Mouse (Mus musculus) liver, embryonic 16.5 days (tissue): ENCODE data around the gene Etl4. TPM values are rescaled to one million over a fixed set of nuclear protein-coding genes. Genes with fewer than 3 reads are reported as not detected.

ENCODE experiments used
- ATAC-seq: fragments of 200-750 bp; cut with Nextera tagmentation; 2 replicates; pipeline ENCODE4 v1.8.0; 2017; ENCODE audit warnings: low read depth, mild to moderate bottlenecking, moderate number of reproducible peaks, moderate library complexity
- H3K27ac ChIP-seq: fragments of 300-500 bp; sonication (generic); 2 replicates; pipeline ENCODE4 v1.5.1; 2014; ENCODE audit warnings: mild to moderate bottlenecking, low read length
- H3K27me3 ChIP-seq: fragments of 300-500 bp; sonication (generic); 2 replicates; pipeline ENCODE4 v1.6.1; 2014; ENCODE audit warnings: low read depth, low read length, mixed read lengths; ENCODE audit not compliant: control insufficient read depth, insufficient read depth
- H3K36me3 ChIP-seq: fragments of 300-500 bp; sonication (generic); 2 replicates; pipeline ENCODE4 v1.6.1; 2014; ENCODE audit warnings: mild to moderate bottlenecking; ENCODE audit not compliant: control insufficient read depth, insufficient read depth
- H3K4me1 ChIP-seq: fragments of 300-500 bp; sonication (generic); 2 replicates; pipeline ENCODE4 v1.6.1; 2014; ENCODE audit warnings: low read depth, low read length, mixed read lengths; ENCODE audit not compliant: control insufficient read depth
- H3K4me2 ChIP-seq: fragments of 300-500 bp; sonication (generic); 2 replicates; pipeline ENCODE4 v1.6.1; 2014; ENCODE audit warnings: low read depth, low read length, mixed read lengths
- H3K4me3 ChIP-seq: fragments of 300-500 bp; sonication (generic); 2 replicates; pipeline ENCODE4 v1.5.1; 2014; ENCODE audit warnings: low read depth, mild to moderate bottlenecking, low read length
- H3K9ac ChIP-seq: fragments of 300-500 bp; sonication (generic); 2 replicates; pipeline ENCODE4 v1.6.1; 2014; ENCODE audit warnings: low read depth, low read length
- H3K9me3 ChIP-seq: fragments of 300-500 bp; sonication (generic); replicated peaks from 2 replicates; pipeline ENCODE4 v1.6.1; 2016; ENCODE audit warnings: low read length; ENCODE audit not compliant: control insufficient read depth
- WGBS: fragments of 180-500 bp; shearing (Covaris S2); extraction: QIAGEN DNeasy Blood & Tissue Kit; methylation state at CpG from one replicate; pipeline ENCODE4 v1.1.7; 2014; ENCODE audit not compliant: insufficient replicate concordance; 5-methylcytosine and 5-hydroxymethylcytosine counted together
- polyA plus RNA-seq: library from polyadenylated mRNA; unstranded; fragments of >200 nt; fragmentation: Nextera tagmentation; extraction: Ambion mirVana; gene quantifications from 2 replicates; pipeline ENCODE4 v1.2.1, GENCODE M21; 2015

Gene Etl4
- polyA plus RNA-seq, 1 experiment from 2014 or later: 3.4 TPM

DNA sequence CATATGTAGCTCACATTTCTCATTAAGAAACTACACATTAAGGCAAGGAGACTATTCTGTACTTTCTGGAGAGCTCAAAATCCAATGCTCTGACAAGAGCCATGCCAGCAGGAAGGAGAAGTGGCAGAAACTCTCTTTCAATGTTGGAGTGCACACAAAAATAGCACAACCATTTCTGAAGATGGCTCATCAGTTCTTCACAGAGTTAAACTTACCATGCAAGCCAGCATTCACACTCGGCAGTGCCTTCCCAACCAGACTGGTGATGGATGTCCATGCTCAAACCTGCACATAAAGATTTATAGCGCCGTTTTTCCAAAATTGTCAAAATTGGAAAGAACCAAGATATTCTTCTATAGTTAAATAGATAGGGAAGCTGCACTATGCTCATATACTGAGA lies 392.9 kb downstream of the Etl4 start:
- no peak overlapping the region for H3K4me3 ChIP-seq
- H3K36me3 ChIP-seq: no peaks in the 10 kb centered on the region
- H3K4me2 ChIP-seq: no peak overlapping the region
- H3K4me1 ChIP-seq: no peaks in the 10 kb centered on the region
- WGBS: 63% methylated on average over 3 of the region's 3 CpGs
- no peaks in the 10 kb centered on the region for H3K27me3 ChIP-seq
- no peak overlapping the region for H3K27ac ChIP-seq
- no peak for ATAC-seq
- no peaks in the 10 kb centered on the region for H3K9me3 ChIP-seq
- no peak overlapping the region for H3K9ac ChIP-seq

DNA sequence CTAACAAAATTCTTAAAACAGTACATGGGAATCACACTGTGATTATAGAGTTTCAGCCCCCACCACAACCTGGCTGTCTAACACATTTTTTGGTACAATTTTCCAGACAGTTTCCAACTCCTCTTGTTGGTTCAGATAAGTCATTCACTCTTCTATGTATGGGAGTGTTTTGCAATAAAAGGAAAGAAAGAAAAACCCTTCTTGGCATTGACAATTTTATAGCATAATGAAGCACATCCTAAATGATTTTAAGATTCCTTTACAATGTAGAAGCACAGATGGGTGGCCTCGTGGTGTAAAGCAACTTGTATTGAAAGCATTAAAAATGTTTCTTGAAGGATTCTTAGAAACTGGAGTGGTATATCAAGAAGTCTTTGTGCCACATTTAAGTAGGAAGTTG lies 415.4 kb downstream of the Etl4 start:
- H3K9ac ChIP-seq: no peak overlapping the region
- no peak for ATAC-seq
- H3K27me3 ChIP-seq: no peaks in the 10 kb centered on the region
- H3K4me1 ChIP-seq: no peaks in the 10 kb centered on the region
- H3K4me3 ChIP-seq: no peak overlapping the region
- no peaks in the 10 kb centered on the region for H3K9me3 ChIP-seq
- H3K4me2 ChIP-seq: no peak overlapping the region
- 23% methylated on average over 1 of the region's 1 CpGs for WGBS
- H3K36me3 ChIP-seq: no peaks in the 10 kb centered on the region
- H3K27ac ChIP-seq: no peak overlapping the region

DNA sequence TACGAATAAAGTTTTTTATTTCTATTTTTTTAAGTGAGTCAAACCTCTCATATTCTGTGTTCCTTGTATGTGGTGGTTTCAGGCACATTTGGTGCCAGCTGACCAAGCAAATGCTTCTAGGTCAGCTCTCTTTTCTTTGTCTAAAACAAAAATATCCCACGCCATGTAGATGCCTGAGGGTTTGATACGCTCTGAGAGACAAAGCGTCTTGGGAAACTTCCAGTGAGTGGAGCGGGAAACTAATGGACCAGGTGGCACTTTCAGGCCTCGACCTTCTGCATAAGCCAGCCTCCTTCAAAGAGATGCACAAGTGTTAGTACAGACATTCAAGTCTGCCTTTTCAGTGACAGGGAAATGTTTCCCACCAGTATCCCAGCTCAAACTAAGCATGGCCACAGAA lies 426.6 kb downstream of the Etl4 start:
- Histone ChIP-seq H3K9ac (no peak overlapping the region), H3K4me2 (no peak overlapping the region), H3K27ac (no peak overlapping the region), H3K27me3 (no peaks in the 10 kb centered on the region), H3K36me3 (no peaks in the 10 kb centered on the region), H3K4me1 (no peaks in the 10 kb centered on the region), H3K4me3 (no peak overlapping the region), H3K9me3 (no peaks in the 10 kb centered on the region)
- 68% methylated on average over 6 of the region's 6 CpGs for WGBS
- ATAC-seq: no peak

DNA sequence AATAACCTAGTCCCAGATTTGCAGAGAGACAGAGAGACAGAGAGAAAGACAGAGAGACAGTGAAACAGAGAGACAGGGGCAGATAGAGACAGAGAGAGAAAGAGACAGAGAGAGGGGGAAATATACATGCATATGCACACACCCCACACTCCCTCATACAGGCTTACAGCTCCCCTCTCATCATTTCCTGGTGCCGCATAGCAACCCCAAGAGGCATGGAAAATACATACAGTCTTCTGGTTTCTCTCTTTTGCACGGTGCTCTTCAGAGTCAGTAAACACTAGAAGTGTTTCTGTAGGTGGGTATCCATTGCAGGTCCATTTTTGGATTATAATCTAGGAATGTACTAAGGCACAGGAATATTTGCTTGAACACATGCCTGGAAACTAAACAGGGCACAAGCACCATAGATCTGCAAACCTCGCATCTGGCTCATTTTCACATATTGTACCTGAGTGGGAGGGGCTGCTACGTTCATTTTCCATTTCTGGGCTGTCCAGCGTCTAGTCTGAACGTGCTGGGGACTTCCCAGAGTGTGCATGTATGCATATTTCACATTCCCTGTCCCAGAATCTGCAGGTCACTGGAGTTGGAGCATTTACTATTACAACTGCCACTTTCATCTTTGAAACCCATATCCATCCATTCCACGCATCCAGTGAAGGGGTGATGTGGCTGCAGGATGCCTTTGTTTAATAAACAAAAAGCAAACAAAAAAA lies 429.6 kb downstream of the Etl4 start:
- H3K36me3 ChIP-seq: no peaks in the 10 kb centered on the region
- H3K4me2 ChIP-seq: no peak overlapping the region
- no peak overlapping the region for H3K4me3 ChIP-seq
- no peak overlapping the region for H3K27ac ChIP-seq
- no peak for ATAC-seq
- no peaks in the 10 kb centered on the region for H3K4me1 ChIP-seq
- no peaks in the 10 kb centered on the region for H3K27me3 ChIP-seq
- no peak overlapping the region for H3K9ac ChIP-seq
- H3K9me3 ChIP-seq: no peaks in the 10 kb centered on the region
- WGBS: 56% methylated on average over 7 of the region's 7 CpGs

DNA sequence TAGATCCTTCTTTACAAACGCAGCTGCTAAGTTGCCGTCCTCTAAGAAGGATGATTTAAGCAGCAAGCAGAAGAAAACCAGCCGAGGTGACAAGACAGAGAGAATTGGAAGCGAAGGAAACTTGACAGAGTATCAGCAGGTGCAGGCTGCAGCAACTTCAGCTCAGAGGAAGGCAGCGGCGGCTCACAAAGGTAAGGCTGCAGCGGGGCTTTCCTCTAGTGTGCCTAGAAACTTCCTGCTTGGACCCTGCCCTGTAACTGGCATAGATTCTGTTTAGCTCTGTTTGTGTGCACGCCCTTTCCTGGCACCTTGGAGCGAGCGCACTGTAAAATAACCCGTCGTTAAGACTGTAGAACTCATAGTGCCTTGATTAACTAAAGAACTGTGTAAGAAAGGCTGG lies 430.3 kb downstream of the Etl4 start:
- no peak for ATAC-seq
- 17% methylated on average over 12 of the region's 12 CpGs for WGBS
- H3K4me2 ChIP-seq: no peak overlapping the region

DNA sequence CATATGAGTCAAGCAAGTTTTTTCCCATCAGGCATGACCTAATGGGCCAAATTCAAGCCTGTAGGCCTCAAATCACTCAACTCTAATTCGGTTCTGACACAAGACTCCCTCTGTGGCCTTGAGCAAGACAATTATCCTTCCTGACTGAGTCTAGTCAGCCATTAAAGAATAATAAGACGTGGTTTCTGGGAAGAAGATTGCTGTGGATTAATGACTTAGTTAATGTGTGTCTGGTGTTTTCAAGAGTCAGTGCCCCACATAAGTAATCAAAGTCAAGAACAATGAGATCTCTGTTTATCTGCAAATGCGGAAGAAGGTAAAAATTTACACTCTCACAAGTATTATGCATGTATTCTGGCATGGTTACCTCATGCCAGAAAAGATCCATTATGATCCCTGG lies 437.3 kb downstream of the Etl4 start:
- 51% methylated on average over 3 of the region's 3 CpGs for WGBS
- Histone ChIP-seq H3K4me1 (no peaks in the 10 kb centered on the region), H3K27me3 (no peaks in the 10 kb centered on the region), H3K4me2 (no peak overlapping the region), H3K9ac (no peak overlapping the region), H3K9me3 (no peaks in the 10 kb centered on the region), H3K4me3 (no peak overlapping the region), H3K27ac (no peak overlapping the region), H3K36me3 (no peaks in the 10 kb centered on the region)
- no peak for ATAC-seq

More for the DNA sequence above, 430.3 kb downstream of the Etl4 start:
- Histone ChIP-seq H3K4me3 (no peak overlapping the region), H3K4me1 (no peaks in the 10 kb centered on the region), H3K9ac (no peak overlapping the region), H3K27ac (no peak overlapping the region), H3K36me3 (no peaks in the 10 kb centered on the region), H3K27me3 (no peaks in the 10 kb centered on the region), H3K9me3 (no peaks in the 10 kb centered on the region)

DNA sequence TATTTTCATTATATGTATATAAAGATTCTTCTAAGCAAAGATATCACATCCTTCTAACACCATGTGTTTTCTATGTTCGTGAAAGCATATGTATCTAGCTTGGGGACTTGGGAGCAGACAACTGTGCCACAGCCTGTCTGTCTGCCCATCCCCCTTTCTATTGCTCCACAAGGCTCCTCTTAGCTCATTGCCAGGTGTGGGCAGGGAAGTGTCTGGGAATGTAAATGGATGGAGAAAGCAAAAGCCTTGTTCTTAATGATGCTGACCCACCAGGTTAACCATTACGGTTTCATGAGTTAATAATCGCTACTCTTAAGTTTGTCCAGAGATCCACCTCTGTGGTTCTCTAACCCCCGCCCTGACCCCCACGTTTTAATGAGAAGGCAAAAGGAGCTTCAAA lies 439.7 kb downstream of the Etl4 start:
- H3K27me3 ChIP-seq: no peaks in the 10 kb centered on the region
- WGBS: 66% methylated on average over 5 of the region's 5 CpGs
- H3K27ac ChIP-seq: no peak overlapping the region
- ATAC-seq: no peak
- no peaks in the 10 kb centered on the region for H3K36me3 ChIP-seq
- no peaks in the 10 kb centered on the region for H3K4me1 ChIP-seq
- H3K9me3 ChIP-seq: no peaks in the 10 kb centered on the region
- no peak overlapping the region for H3K4me3 ChIP-seq
- H3K4me2 ChIP-seq: no peak overlapping the region
- no peak overlapping the region for H3K9ac ChIP-seq

DNA sequence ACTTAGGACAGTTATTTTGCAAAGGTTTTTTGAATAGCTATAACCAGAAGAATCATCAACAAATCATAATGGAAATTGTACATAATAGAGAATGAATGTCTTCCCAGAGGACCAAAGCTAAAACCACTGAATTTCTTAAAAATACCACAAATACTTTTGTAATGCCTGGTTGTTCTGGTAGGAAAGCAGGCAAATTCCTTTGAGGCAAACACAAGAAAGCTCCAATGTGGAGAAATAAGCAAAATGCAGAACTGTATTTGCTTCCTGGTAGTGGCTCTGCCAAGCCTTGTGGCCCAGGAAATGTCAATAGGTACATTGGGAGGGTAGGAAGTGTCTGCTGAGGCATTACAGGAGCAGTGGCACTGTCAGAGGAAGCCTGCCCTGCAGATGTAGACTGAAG lies 443.2 kb downstream of the Etl4 start:
- no peak overlapping the region for H3K4me2 ChIP-seq
- H3K36me3 ChIP-seq: no peaks in the 10 kb centered on the region
- H3K27me3 ChIP-seq: no peaks in the 10 kb centered on the region
- H3K4me3 ChIP-seq: no peak overlapping the region
- H3K27ac ChIP-seq: no peak overlapping the region
- no peak for ATAC-seq
- H3K4me1 ChIP-seq: no peaks in the 10 kb centered on the region
- no peak overlapping the region for H3K9ac ChIP-seq
- no peaks in the 10 kb centered on the region for H3K9me3 ChIP-seq

DNA sequence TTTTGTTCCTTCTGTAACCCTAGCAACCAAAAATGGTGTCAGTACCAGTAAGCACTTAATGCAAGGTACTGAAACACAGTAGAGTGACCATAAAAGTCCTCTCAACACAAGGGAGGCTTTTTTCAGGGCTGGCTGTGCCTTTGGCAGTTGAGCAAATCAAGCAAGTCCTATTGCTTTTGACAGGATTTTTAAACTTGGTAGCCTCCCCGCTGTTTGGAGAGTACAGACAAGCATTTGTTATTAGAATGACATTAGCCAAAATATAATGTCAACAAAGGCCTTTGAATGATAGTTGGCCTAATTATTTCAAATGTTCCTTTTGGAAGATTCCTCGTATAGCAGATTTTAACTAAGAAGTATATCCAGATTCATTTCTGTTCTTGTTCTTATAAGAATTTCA lies 467.4 kb downstream of the Etl4 start:
- no peaks in the 10 kb centered on the region for H3K27me3 ChIP-seq
- H3K4me3 ChIP-seq: no peak overlapping the region
- H3K9me3 ChIP-seq: no peaks in the 10 kb centered on the region
- no peaks in the 10 kb centered on the region for H3K4me1 ChIP-seq
- H3K4me2 ChIP-seq: no peak overlapping the region
- H3K36me3 ChIP-seq: no peaks in the 10 kb centered on the region
- H3K27ac ChIP-seq: no peak overlapping the region
- no peak overlapping the region for H3K9ac ChIP-seq
- 62% methylated on average over 2 of the region's 2 CpGs for WGBS
- no peak for ATAC-seq
